Mouse (Mus musculus) CD8-positive naive resting alpha-beta T cell, adult 2 months (primary cell): ENCODE data around the gene Rhpn2.

Source experiments
- DNase-seq, 2 experiments: peaks; one replicate each; pipeline ENCODE4 v3.0.0; 2022; ENCODE audit warnings: low read depth in 2 of 2, low spot score in 2 of 2

Rhpn2 gene

DNA sequence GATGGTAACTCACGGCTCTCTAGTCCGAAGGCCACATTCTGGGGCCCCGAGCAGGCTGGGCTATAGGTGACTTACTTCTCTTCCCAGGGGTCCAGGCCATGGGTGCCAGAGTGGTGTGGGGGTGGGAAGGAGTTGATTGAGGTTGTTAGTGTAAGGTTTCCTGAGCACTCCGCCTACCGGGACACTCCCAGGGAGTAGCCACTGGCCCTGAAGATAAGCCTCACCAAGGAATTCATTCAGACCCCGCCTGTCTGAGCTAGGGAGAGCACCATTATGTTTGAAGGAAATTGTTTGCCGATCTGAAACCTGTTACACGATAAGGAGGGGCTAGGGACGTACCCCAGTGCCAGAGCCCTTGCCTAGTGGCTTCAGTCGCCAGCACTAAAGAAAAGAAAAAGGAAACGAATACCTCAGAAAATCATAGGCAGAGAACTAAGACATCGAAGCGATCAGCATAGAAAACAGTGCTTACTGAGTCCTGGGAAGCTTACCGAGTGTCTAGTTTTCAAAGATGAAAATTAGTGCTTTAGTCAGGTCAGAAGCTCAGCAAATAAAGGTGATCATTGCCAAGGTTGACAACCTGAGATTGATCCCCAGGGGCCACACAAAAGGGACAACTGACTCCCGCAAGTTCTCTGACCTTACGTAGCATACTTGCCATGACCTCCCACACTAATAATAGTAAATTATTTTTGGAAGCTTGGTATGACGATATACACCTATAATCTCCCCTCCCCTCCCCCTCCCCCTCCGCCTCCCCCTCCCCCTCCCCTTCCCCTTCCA lies 14.1 kb downstream of the Rhpn2 start:
- no peak for DNase-seq

DNA sequence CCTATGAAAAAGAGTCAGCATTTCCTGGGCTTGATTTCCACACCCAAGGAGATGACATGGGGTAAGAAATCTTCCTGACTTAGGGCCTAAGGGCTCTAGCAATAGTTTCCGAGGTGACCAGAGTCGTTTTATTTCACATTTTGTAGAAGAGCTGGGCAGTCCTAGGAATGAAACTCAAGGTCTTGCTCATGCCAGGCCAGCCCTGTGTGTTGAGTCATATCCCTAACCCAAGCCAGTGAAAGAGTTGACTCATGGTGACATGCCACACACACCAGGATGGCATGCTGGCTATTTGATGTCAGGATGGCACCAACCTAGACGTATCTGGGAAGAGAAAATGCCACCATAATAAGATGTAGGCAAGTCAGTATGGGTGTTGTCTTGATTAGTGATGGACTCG lies 15.1 kb downstream of the Rhpn2 start:
- DNase-seq, result no peak

DNA sequence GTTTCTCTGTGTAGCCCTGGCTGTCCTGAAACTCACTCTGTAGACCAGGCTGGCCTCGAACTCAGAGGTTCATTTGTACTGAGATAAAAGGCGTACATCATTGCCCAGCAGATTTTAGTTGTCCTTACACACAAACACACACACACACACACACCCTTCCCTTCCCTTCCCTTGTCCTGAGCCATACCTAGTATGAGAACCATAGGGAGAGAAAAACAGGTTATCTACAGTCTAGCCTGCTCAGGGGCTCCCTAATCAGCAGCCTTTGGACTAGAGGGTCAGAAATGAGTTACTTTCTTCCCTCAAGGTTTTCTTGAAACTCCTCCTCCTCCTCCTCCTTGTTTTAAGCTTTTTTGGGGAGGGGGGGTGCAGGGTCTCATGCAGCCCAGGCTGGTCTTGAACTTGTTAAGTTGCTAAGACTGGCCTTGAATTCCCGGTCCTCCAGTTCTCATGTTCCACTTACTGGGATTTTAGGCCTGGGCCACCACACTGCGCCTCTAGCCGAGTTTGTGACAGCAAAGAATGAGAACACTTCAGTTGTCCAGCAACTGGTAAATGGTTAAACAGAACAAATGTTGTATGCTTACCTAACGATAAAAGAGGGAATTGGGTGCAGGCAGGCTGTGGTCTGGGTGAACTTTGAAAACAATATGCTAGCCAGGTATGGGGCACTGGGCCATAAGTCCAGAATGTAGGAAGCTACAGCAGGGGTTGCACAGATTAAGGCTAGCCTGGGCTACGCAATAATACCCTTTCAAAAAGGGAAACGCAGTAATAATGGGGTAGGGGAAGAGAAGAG lies 16.1 kb downstream of the Rhpn2 start:
- DNase-seq, result no peak

DNA sequence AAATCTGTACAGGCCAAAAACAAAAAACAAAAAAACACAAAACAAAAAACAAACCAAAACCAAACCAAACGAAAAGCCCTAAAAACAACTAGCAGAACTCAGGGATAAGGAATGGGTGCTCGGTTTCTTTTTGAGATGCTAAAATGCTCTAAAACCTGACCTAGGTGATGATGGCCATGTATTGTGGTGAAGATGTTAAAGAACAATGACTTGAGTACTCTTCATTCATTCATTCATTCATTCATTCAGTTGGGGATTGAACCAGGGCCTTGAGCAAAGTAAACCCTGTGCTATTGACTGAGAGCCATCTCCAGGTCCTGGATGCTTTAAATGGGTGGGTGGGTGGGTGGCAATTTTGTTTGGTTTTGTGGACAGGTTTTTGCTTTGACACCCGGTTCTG lies 17.2 kb downstream of the Rhpn2 start:
- no peak for DNase-seq

DNA sequence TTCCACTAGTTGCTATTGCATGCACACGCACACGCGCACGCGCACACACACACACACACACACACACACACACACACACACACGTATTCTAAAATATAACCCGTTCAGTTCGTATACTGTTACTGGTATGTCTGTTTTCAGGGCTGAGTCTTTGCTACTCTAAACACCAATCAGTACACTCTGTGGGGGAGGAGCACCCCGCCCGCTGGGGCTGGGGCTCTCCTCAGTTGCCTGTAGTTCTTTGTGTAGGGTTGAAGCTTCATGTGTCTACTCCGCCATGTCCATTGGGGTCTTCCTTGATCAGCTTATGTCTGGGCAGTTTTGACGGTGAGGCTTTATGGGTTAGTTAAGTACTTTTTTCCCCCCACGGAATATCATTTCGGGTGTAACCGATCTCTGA lies 19.3 kb downstream of the Rhpn2 start:
- DNase-seq, result no peak

DNA sequence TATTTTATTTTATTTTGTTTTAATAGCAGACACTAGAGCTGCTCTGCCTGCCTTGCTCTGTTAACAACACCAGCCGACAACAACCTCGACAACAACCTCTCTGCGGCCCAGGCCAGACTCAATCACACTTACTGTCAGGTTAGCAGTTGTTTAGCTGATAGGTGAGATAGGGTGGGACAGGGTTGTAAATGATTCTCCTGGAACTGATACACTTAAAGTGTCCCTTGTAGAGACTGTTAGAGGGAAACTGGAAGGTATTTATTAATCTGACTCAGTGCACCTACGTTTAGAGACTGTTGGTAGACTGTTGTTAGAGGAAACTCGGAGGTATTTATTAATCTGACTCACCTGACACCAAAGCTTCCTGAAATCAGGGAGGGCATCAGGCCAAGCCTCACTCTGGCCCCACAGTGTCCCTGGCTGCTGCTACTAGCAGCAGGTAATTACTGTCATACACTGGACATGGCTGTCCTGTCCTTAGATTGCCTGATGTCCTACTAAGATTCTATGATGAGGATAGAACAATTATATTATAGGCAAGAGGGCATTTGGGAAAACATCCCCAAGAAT lies 21.4 kb downstream of the Rhpn2 start:
- no peak for DNase-seq

DNA sequence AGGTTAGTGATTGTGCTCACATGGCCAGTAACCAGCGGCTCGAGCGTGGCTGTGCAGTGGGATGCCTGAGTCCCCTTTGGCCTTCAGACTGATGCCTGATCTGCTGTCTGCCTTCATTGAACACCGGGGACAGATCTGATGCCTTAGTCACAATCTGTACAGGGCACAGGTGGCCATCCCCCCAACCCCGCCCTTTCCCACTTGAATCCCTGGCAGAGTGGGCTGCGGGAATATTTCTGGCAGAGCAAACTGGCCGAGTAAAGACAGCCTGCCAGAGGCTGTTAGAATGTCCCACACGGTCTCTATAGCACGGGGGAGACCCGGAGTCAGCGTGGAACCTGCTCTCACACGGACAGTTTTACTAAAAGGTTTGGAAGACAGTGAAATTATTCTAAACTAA lies 23.7 kb downstream of the Rhpn2 start:
- no peak for DNase-seq

DNA sequence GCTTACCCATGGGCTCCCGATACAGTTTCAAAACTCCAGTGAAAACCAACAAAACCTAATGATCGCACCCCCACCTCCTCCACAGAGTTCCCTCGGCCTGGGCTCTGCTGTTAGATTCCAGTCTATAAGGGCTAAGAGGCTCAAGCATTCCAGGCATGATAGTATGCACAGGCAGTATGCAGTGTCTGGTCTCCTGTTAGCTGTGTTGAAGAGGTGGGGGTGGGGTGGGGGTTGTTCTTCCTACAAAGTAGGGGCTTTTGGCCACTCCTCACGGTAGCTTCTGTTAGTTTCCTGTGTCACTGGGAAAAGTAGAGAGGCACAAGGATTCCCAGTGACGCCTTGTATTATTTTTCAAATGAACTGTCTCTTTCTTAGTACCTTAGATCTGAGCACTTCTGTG lies 28.3 kb downstream of the Rhpn2 start:
- no peak for DNase-seq

DNA sequence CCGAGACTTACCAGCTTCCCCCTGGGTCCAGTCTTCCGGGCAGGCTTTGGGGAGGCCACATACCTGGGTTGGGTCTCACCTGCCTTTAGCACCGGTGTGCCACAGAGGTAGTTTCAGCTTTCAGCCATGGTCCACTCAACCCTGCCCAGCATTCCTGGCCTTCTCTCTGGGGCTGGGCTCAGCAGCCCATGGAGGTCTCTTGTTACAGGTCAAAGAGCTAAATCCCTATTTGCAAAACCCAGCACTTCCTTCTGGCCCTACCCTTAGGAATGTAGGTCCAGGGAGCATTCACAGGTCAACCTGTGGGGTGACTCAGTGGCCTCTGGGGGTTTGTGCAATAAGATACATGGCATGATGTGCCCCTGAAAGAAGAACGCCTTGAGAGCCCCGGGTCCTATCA lies 28.9 kb downstream of the Rhpn2 start:
- DNase-seq, result no peak

DNA sequence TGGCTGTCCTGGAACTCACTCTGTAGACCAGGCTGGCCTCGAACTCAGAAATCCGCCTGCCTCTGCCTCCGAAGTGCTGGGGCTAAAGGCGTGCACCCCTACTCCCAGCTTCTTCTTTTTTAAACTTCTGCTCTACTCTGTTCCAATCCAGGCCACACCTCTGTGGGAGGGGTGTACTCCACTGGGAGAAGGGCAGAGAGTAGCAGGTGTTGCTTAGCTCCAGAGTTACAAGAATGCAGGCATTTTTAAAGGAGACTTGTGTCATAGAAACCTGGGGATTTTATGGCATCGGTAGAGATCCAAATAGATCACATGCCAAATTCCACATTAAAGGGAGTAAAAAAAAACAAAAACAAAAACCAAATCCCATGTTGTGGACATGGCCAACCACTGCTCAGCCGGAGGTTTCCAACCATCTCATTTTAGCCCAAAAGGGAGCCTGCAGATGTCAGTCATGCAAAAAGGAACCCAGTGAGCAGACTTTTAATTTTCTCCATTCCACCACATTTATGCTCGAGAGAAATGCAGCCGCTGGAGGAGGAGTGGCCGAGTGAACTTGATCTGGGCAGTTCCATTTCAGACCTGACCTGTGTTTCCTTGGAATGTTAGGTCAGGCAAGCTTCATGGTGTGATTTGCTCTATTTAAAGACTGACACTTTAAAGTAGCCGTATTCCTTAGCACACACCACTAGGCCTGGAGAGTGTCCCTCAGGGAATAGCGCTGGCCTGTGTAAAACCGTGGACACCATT lies 31.4 kb downstream of the Rhpn2 start:
- no peak for DNase-seq

DNA sequence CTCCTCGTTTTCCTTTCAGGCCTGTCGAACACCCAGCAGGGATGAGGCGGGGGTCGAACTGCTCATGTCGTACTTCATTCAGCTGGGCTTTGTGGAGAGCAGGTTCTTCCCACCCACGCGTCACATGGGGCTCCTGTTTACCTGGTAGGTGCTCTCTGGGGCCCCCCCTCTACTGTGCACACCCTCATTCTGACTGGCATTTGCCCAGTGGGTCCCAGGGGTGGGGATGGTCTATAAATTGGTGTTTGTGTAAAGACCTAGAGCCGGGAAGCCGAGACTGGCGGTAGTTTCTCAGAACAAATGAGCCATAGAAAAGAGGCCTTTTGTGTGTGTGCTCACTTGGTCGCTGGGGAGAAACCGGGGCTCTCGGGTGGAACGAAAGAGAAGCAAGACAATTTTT lies 37.1 kb downstream of the Rhpn2 start:
- no peak for DNase-seq

DNA sequence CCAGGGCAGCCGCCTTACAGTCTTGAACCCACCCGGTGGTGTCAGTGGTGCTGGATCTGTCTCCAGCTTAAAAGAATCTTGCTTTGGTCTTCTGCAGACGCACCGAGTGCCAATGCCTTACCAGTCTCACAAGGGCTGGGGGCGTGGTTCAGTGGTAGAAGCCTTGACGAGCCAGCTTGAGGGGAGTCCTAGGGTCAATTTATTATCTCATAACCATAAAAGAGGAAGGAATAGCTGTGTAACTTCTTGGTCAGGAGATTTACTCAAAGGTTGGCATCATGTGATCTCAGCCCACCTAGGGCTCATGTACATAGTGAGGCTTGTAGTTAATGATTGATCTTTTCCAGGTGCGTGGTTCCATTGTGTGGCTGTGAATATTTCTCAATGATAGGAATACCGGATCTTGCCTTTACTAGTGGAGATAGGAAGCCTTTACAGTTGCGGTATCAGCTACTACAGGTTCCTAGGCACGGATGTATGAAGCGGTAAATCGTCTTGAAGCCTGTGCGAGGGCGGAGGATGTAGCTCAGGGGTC lies 38.6 kb downstream of the Rhpn2 start:
- no peak for DNase-seq

DNA sequence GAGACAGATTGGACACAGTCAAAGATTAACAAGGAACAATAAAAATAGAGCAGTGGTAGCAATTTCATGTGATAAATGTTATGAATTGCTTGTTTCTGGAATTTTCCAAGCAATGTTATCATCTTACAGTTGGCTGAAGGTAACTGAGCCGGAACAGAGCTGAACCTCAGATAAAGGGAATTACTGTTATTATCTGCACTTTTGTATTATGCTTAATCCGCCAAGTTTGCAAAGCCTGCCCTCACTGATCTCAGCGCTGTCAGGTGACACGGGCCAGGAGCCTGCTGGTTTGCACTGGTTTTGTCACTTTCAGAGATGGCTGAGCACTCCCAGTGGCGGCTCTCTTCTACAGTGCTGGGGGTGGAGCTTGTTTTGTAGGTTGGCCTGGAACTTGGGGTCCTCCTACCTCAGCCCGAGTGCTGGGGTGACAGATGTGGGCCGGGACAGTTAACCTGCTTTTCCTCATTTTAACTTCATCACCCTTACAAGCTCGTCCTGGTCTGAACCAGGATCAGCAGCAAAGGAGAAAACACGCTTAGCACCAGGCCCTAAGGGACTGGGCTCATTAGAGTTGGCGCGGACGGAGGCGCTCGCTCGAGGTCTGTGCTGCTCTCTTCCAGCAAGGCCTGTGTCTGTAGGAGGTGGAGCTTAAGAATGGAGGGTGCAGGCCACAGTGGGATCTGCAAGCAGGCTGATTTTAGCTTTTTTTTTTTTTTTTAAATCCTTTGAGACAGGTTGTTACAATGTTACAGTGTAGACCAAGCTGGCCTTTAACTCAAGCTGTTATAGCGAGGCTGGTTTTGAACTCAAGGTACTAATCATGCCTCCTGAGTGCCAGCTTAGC lies 39.4 kb downstream of the Rhpn2 start:
- DNase-seq, result no peak

DNA sequence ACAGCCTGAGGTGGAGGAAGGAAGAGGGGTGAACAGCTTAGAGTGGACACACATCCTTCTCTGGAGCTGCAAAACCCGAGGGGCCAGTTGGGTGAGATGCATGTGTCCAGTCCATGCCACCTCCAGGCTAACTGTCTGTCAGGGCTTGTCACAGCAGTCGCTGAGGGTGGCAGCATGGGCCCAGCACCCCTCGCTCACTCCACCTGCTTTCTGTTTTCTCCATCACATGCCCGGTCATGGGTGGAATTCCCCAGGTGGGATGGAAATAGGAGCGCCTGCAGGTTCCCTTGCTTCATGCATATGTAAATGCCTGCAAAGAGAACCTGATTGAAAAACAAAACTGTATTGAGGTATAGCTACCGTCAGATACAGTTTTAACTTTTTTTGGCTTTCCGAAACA lies 40.3 kb downstream of the Rhpn2 start:
- no peak for DNase-seq

DNA sequence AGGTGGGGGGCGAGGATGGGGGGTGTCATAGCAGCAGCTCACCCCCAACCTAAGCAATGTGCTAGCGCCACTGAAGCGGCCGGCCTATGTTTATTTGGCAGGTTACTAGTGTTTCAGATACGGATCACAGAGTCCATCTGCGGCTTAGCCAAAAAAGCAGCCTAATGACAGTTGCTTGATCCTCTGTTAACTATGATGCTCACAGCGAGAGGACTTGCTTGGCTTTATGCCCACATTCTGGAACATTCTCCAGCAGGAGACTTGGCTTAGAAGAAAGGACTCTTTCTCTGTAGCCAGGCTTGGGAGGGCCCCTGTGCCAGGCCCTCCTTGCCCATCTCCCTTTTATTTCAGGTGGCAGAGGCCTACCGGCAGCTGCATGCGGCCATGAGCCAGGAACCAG lies 42.7 kb downstream of the Rhpn2 start:
- no peak for DNase-seq

DNA sequence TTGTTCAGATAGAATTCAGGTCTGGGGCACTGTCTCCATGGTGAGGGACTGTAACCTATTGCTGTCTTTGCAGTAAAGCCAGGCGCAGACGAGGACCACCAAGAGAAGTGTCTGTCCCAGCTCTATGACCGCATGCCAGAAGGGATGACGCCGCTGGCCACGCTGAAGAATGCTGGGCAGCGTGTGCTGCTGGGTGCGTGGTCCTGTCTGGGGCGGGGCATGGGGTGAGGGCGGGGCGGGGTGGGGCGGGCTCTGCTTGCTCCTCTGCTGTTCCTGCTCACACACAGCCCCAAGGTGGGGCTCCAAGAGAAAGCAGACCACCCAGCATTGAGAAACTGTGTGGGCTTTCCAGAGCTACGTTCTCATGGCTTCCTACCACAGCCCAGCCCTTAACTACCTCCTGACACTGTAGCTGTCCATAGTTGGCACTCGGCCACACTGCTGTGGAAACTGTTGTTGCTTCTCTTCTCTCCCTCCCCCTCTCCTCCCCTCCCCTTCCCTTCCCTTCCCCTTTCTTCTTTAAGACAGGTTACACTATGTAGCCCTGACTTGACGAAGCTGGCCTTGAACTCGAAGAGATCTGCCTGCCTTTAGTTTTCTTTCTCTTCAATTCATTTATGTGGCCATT lies 45.6 kb downstream of the Rhpn2 start:
- DNase-seq, result no peak

DNA sequence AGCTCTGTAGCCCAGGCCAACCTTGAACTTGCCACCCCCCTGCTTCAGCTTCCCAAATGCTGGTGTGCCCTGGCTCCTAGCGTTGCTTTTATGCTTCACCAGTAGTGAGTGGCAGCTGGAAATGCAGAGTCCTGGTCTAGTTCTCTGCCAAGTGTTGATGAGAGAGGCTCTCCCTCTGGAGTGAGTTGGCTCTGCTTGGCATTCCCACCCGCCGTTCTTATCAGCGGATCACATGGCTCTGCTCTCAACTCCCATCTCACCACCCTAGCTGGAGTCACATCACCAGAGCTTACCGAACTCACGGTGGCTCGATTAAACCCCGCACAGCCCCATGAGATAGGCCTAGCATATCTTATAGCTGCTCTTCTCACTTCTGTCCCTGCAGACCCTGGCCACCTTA lies 46.4 kb downstream of the Rhpn2 start:
- DNase-seq, result no peak

DNA sequence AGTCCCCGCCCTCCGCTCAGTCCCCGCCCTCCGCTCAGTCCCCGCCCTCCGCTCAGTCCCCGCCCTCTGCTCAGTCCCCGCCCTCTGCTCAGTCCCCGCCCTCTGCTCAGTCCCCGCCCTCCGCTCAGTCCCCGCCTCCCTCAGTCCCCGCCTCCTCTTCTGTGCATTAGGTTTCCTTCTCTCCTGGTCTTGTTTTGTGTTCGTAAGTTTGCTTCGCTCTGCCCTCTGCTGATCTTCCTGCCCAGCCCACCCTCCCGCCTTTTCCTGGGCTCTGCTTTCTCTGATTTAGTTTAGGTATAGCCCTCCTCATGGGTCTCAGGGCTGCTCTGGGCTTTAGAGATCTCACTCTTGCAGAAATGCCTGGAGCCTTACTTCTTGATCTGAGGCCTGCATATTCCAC lies 47.9 kb downstream of the Rhpn2 start:
- DNase-seq, result no peak

DNA sequence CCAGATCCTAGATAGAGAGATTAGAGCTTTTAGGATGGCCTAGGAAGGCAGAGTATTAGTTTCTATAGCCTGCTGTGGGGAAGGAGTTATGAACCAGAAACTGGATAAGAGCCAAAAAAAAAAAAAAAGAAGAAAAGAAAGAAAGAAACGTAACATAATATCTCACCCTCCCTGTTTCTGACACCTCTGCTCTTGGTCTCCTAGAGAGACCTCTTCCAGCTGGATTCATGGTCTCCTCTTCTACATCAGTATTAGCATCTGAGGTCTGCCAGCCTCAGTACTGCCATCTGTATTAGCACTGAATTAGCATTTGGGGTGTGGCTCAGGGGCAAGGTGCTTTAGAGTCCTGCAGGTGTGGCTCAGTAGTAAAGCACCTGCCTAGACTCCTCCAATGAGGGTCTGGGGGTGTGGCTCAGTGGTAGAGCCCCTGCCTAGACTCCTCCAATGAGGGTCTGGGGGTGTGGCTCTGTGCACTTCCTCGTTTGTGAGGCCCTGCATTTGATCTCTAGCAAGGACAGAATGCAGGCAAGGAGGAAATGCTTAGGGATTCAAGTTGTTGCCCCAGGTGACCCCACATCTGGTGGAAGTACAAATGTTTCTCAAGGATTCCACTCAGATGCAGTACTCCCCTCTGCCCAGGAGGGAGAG lies 48.9 kb downstream of the Rhpn2 start:
- no peak for DNase-seq

DNA sequence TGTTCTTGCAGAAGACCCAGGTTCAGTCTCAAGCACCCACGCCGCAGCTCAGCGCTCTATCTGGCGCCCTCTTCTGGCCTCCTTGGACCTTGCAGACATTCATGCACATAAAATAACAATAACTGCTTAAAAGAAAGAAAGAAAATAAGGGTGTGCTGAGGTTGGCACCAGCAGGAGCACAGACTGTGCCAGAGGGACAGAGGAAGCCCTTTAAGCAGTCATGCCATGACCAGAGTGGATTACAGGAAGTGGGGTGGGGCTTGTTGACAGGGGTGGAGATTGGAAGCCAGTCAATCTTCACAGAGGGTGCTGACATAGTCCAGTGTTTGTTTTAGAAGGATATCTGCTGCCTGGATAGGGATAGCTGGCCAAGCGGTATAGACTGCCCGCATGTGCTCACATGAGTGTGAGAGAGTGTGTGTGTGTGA lies 52.6 kb downstream of the Rhpn2 start:
- DNase-seq, result no peak
